Mouse (Mus musculus): Measurements from ENCODE around the gene Olfr91. TPM values are rescaled to one million over a fixed set of nuclear protein-coding genes. Genes with fewer than 3 reads are reported as not detected.

Olfr91 gene
- polyA plus RNA-seq, 1 experiment, result not detected

DNA sequence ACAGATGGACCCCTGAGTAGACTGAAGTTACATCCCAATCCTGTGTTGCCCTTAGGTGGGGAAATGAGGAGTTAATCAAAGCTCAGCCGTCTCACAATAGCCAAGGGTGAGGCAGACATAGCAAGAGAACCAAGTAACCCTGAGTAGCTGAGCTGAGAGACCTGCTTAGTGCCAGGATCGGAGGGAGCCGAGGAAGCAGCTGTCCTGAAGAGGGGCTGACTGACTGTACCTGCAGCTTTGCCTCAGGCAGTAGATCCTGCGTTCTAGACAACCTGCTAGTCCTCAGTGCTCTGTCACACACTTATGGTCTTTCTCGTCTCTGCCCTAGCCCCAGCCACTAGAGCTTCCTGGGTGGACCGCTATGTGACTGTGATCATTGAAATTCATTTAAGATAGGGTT, 22.9 kb downstream of the Olfr91 start:
- 0 out of 2 replicates have a peak, but pooled peaks cover 2% of the 10 kb centered on the region for H3K4me1 ChIP-seq (ENCODE audit: control insufficient read depth, insufficient read depth, low read length)
- no peaks in the 10 kb centered on the region for H3K27me3 ChIP-seq (replicated peaks; ENCODE audit: control insufficient read depth, insufficient read depth, low read length)
- 89% methylated on average over 6 of the region's 6 CpGs for whole genome bisulfite sequencing
- no peak for DNase-seq
- H3K4me3 ChIP-seq (ENCODE audit: insufficient read depth, low read depth, low read length), result no peak overlapping the region
- no peak for TF ChIP-seq CTCF (conservative IDR thresholded peaks at IDR 0.05; ENCODE audit: insufficient read depth, insufficient read length, low read depth, low read length)
- TF ChIP-seq POLR2A (IDR thresholded peaks at IDR 0.05; ENCODE audit: low read depth, low read length), result no peak
- H3K36me3 ChIP-seq (ENCODE audit: control insufficient read depth, insufficient read depth, low read length), result no peaks in the 10 kb centered on the region; the same call in none of the 2 replicates
- H3K27ac ChIP-seq (ENCODE audit: insufficient read depth, low read depth, low read length), result no peak overlapping the region

DNA sequence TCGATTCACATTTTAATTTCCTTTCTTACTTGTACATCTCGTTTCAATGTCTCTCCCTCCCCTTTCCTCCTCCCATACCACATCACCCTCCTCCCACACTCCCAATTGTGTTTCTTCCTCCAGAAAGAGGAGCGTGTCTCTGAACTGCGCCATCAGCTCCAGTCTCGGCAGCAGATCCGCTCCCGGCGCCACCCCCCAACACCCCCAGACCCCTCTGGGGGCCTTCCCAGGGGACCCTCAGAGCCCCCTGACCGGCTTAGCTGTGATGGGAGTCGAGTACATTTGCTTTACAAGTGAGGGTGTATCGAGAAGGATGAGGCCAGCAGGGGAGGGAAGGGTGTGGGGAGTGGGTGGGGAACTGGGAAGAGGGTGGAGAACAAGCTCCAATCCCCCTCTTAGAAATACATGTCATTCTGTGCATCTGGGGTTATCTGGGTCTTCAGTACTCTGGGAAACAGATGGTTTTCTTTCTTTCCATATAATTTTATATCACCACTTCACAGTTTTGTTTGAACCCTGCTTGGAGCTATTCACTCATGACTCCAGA, 25.3 kb downstream of the Olfr91 start:
- TF ChIP-seq CTCF (conservative IDR thresholded peaks at IDR 0.05; ENCODE audit: insufficient read depth, insufficient read length, low read depth, low read length) (no peak), POLR2A (IDR thresholded peaks at IDR 0.05; ENCODE audit: low read depth, low read length) (no peak)
- no peak for DNase-seq
- Histone ChIP-seq H3K36me3 (ENCODE audit: control insufficient read depth, insufficient read depth, low read length) (no peaks in the 10 kb centered on the region; the same call in none of the 2 replicates), H3K27me3 (replicated peaks; ENCODE audit: control insufficient read depth, insufficient read depth, low read length) (no peaks in the 10 kb centered on the region), H3K27ac (ENCODE audit: insufficient read depth, low read depth, low read length) (no peak overlapping the region), H3K4me3 (ENCODE audit: insufficient read depth, low read depth, low read length) (no peak overlapping the region), H3K4me1 (ENCODE audit: control insufficient read depth, insufficient read depth, low read length) (no peaks in the 10 kb centered on the region)
- WGBS, result 63% methylated on average over 11 of the region's 11 CpGs

DNA sequence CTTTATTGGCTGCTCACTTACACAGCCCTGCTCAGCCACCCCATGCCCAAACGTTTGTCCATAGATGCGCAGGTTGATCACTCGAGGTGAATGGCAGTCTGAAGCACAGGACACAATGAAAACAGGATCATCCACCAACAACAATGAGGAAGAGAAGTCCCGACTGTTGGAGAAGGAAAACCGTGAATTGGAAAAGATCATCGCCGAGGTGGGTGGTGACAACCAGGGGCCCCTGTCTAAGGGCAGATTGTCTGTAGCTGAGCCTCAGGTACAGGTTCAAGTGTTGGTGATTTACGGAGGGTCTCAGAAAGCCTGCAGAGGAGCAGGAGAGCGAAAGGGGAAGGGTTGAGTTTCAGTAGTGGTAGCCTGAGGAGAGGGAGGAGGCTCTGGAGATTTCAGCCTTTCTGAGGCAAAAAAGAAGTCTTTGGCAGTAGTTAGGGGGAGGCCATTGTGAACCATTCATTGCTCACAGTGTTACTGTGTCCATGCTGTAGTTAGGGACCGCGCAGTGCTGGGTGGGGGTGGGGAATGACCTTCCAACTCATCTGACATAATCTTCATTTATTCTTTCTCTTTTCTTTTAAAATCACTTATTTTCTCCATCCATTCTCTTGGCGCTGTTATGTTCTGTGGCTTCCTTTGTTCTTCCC, 25.9 kb downstream of the Olfr91 start:
- Histone ChIP-seq H3K4me3 (ENCODE audit: insufficient read depth, low read depth, low read length) (no peak overlapping the region), H3K27me3 (replicated peaks; ENCODE audit: control insufficient read depth, insufficient read depth, low read length) (no peaks in the 10 kb centered on the region), H3K27ac (ENCODE audit: insufficient read depth, low read depth, low read length) (no peak overlapping the region), H3K36me3 (ENCODE audit: control insufficient read depth, insufficient read depth, low read length) (no peaks in the 10 kb centered on the region; the same call in none of the 2 replicates), H3K4me1 (ENCODE audit: control insufficient read depth, insufficient read depth, low read length) (no peaks in the 10 kb centered on the region)
- 84% methylated on average over 12 of the region's 12 CpGs for WGBS
- DNase-seq, result no peak
- no peak for TF ChIP-seq CTCF (conservative IDR thresholded peaks at IDR 0.05; ENCODE audit: insufficient read depth, insufficient read length, low read depth, low read length)
- TF ChIP-seq POLR2A (IDR thresholded peaks at IDR 0.05; ENCODE audit: low read depth, low read length), result no peak

DNA sequence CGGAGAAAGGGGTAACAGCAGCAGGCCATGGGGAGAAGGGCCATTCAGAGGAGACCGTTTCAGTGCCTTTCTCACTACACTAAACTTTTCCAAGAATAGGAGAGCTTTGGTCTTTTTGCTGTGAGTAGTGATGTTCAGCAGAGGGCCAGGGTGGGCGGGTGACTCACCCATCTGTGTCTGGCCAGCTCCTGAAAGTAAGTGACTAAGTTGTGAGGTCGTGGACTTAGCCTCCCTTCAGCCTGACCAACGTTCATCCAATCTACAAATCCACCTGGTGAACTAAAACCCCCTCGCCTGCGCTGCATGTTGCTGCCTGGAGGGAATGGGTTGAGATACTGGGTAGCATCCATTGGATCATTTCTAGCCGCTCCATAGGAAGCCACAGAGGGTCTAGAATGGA, 28.0 kb downstream of the Olfr91 start:
- 85% methylated on average over 8 of the region's 8 CpGs for WGBS
- Histone ChIP-seq H3K27me3 (replicated peaks; ENCODE audit: control insufficient read depth, insufficient read depth, low read length) (no peaks in the 10 kb centered on the region), H3K4me1 (ENCODE audit: control insufficient read depth, insufficient read depth, low read length) (no peaks in the 10 kb centered on the region), H3K27ac (ENCODE audit: insufficient read depth, low read depth, low read length) (no peak overlapping the region), H3K4me3 (ENCODE audit: insufficient read depth, low read depth, low read length) (no peak overlapping the region), H3K36me3 (ENCODE audit: control insufficient read depth, insufficient read depth, low read length) (no peaks in the 10 kb centered on the region; the same call in 1 of the 2 replicates)
- no peak for TF ChIP-seq CTCF (conservative IDR thresholded peaks at IDR 0.05; ENCODE audit: insufficient read depth, insufficient read length, low read depth, low read length)
- TF ChIP-seq POLR2A (IDR thresholded peaks at IDR 0.05; ENCODE audit: low read depth, low read length), result no peak
- DNase-seq, result no peak

DNA sequence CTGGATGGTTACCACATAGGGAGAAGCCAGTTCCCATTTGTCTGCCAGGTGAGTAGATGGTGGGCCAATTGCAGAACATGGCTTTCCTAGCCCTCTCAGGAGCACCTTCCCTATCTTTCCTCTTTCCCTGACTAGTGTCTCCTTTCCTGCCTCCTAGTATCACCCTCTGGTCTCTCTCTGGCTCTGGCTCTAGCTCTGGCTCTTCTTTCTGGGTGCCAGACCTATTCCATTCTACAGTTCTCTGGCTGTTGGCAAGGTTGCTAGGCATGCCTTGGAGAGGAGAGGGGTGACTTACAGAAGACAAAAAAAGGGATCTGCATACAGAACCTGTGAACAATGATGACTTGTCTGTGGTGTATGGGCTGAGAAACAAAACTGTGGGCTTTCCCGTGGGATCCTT, 30.2 kb downstream of the Olfr91 start:
- Histone ChIP-seq H3K27me3 (replicated peaks; ENCODE audit: control insufficient read depth, insufficient read depth, low read length) (no peaks in the 10 kb centered on the region), H3K27ac (ENCODE audit: insufficient read depth, low read depth, low read length) (no peak overlapping the region), H3K36me3 (ENCODE audit: control insufficient read depth, insufficient read depth, low read length) (peaks cover 2% of the 10 kb centered on the region; the same call in 1 of the 2 replicates), H3K4me1 (ENCODE audit: control insufficient read depth, insufficient read depth, low read length) (no peaks in the 10 kb centered on the region), H3K4me3 (ENCODE audit: insufficient read depth, low read depth, low read length) (no peak overlapping the region)
- no peak for DNase-seq
- 83% methylated on average over 1 of the region's 1 CpGs for WGBS
- no peak for TF ChIP-seq POLR2A (IDR thresholded peaks at IDR 0.05; ENCODE audit: low read depth, low read length)
- no peak for TF ChIP-seq CTCF (conservative IDR thresholded peaks at IDR 0.05; ENCODE audit: insufficient read depth, insufficient read length, low read depth, low read length)

DNA sequence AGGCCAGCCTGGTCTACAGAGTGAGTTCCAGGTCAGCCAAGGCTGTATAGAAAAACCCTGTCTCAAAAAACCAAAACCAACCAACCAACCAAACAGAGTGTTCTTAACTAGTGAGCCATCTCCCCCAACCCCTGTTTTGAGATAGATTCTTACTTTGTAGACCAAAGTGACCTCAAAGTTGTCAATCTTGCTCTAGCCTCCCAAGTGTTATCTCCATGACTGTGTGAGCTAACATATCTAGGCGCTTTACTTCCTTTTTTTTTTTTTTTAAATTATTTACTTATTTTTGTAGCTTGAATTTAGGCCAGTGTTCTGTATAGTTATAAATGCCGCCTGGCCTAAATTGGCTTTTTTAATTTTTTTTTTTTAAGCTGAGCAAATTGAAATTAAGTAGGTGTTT, 32.1 kb downstream of the Olfr91 start:
- 94% methylated on average over 2 of the region's 2 CpGs for WGBS
- Histone ChIP-seq H3K36me3 (ENCODE audit: control insufficient read depth, insufficient read depth, low read length) (peaks cover 2% of the 10 kb centered on the region; the same call in 1 of the 2 replicates), H3K4me1 (ENCODE audit: control insufficient read depth, insufficient read depth, low read length) (no peaks in the 10 kb centered on the region), H3K4me3 (ENCODE audit: insufficient read depth, low read depth, low read length) (no peak overlapping the region), H3K27me3 (replicated peaks; ENCODE audit: control insufficient read depth, insufficient read depth, low read length) (no peaks in the 10 kb centered on the region), H3K27ac (ENCODE audit: insufficient read depth, low read depth, low read length) (no peak overlapping the region)
- TF ChIP-seq POLR2A (IDR thresholded peaks at IDR 0.05; ENCODE audit: low read depth, low read length), result no peak
- DNase-seq, result no peak

DNA sequence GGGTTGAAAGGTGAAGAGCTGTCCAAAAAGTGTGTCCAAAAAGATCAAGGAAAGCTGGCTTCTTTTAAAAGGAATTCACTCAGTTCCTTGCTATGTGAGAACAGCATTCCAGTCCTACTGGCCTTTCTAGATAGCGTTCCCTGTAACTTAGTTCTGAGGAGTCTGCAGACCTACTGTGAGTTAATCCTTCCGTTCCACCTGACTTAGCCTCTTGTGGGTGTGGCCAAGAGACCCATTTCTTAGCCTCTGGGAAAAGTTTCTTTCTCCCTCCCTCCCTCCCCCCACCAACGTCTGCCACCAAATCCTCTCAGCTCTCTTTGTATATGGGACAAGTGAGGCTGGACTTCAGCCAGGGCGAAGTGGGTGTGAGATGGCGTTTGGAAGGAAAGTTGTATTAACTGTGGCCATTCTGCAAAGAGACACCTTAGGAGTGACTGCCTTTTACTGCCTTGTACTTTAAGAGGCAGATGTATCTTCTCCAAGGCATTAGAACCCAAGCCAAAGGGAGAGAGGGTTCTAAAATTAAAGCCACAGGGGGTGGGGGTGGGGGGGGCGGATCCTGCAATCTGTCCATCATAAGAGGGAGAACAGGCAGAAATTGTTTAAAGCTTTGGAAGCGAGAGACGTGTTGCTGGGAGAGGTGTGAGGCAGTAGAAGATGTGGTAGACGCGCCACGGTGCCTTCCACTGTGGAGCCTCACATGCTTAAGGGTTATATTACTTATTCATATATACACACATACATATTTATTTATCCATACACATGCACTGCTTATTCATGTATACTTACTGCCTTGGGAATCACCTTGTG, 34.2 kb downstream of the Olfr91 start:
- Histone ChIP-seq H3K4me3 (ENCODE audit: insufficient read depth, low read depth, low read length) (no peak overlapping the region), H3K27me3 (replicated peaks; ENCODE audit: control insufficient read depth, insufficient read depth, low read length) (no peaks in the 10 kb centered on the region), H3K36me3 (ENCODE audit: control insufficient read depth, insufficient read depth, low read length) (peaks cover 2% of the 10 kb centered on the region; the same call in 1 of the 2 replicates), H3K4me1 (ENCODE audit: control insufficient read depth, insufficient read depth, low read length) (no peaks in the 10 kb centered on the region), H3K27ac (ENCODE audit: insufficient read depth, low read depth, low read length) (no peak overlapping the region)
- DNase-seq, result no peak
- TF ChIP-seq CTCF (conservative IDR thresholded peaks at IDR 0.05; ENCODE audit: insufficient read depth, insufficient read length, low read depth, low read length) (no peak), POLR2A (IDR thresholded peaks at IDR 0.05; ENCODE audit: low read depth, low read length) (no peak)
- WGBS, result 87% methylated on average over 11 of the region's 11 CpGs

All from kidney, adult 2 months (tissue).